Mouse (Mus musculus): ENCODE data around the gene Olfr318.
"Not testable (repeated sequence)": the region's sequence is repeated elsewhere in the genome, so short reads cannot be mapped to it uniquely, and the experiment has no call there.

Gene Olfr318

GRCm38 (mm10) chr11:58723914-58724313, at the start of gene Olfr318:
Olfr318 (minus strand) TSS chr11:58724014.
- DNase-seq (ENCODE audit: low read depth, low spot score) = no peak

GRCm38 (mm10) chr11:58772888-58773287, 49.1 kb upstream of the Olfr318 start, which contains the start of gene Olfr315:
Olfr315 (plus strand) TSS chr11:58773188.
- DNase-seq (ENCODE audit: low read depth, low spot score) = no peak

- no peak for DNase-seq (ENCODE audit: low read depth, low spot score)
Observed at GRCm38 (mm10) chr11:58752434-58752833, 28.6 kb upstream of the Olfr318 start, which contains the start of gene Olfr316. Olfr316 (plus strand) TSS chr11:58752734.

- not testable (repeated sequence) for DNase-seq (ENCODE audit: low read depth, low spot score)
Observed at GRCm38 (mm10) chr11:58751096-58751495, 27.3 kb upstream of the Olfr318 start.

- no peak for DNase-seq (ENCODE audit: low read depth, low spot score)
Observed at GRCm38 (mm10) chr11:58738792-58739262, 15.0 kb upstream of the Olfr318 start, which contains the start of gene Olfr317. Olfr317 (minus strand) TSS chr11:58739212.

GRCm38 (mm10) chr11:58733372-58733771, 9.6 kb upstream of the Olfr318 start:
- DNase-seq (ENCODE audit: low read depth, low spot score) = no peak

GRCm38 (mm10) chr11:58727896-58728650, 4.3 kb upstream of the Olfr318 start:
- not testable (repeated sequence) for DNase-seq (ENCODE audit: low read depth, low spot score)

GRCm38 (mm10) chr11:58719701-58720100, 4.1 kb downstream of the Olfr318 start:
- DNase-seq (ENCODE audit: low read depth, low spot score) = no peak

- DNase-seq (ENCODE audit: low read depth, low spot score) = not testable (repeated sequence)
Observed at GRCm38 (mm10) chr11:58717723-58718122, 6.1 kb downstream of the Olfr318 start.

- no peak for DNase-seq (ENCODE audit: low read depth, low spot score)
Observed at GRCm38 (mm10) chr11:58709086-58709485, 14.7 kb downstream of the Olfr318 start.

GRCm38 (mm10) chr11:58698862-58699261, 25.0 kb downstream of the Olfr318 start, which contains the start of gene Olfr319:
Olfr319 (plus strand) TSS chr11:58699162.
- DNase-seq (ENCODE audit: low read depth, low spot score) = no peak

- DNase-seq (ENCODE audit: low read depth, low spot score) = no peak
Observed at GRCm38 (mm10) chr11:58680799-58681198, 43.0 kb downstream of the Olfr318 start, which contains the start of gene Olfr320. Olfr320 (plus strand) TSS chr11:58681099.

- no peak for DNase-seq (ENCODE audit: low read depth, low spot score)
Observed at GRCm38 (mm10) chr11:58671825-58672224, 52.0 kb downstream of the Olfr318 start.

GRCm38 (mm10) chr11:58669252-58669651, 54.6 kb downstream of the Olfr318 start:
- no peak for DNase-seq (ENCODE audit: low read depth, low spot score)

All from WW6 (cell line).